Mouse (Mus musculus) gastrocnemius, postnatal 14 days (tissue): ENCODE measurements at regions not wholly inside any gene's neighbourhood (a gene's known extent, or its start where the extent isn't known, plus 50 kb on each side); places are given as distances from the start of the nearest gene placed in this dataset.

ENCODE experiments used
- DNase-seq: peaks from one replicate; pipeline ENCODE4 v3.0.0; 2021; ENCODE audit warnings: mixed read lengths
- intact Hi-C: fragments of 180-260 bp; cut with DNase I; formaldehyde crosslinking; loops from one replicate; pipeline ENCODE4 v1.15.1; 2025; ENCODE audit warnings: low total_unique reads

GRCm38 (mm10) chr16:53480664-53481063 lies 1026.8 kb upstream of the Alcam start:
- no peak for DNase-seq
- intact Hi-C loops: no loop called here

- DNase-seq: no peak
- intact Hi-C loops: no loop called here
Observed at GRCm38 (mm10) chr16:53439511-53439910, 985.6 kb upstream of the Alcam start.

GRCm38 (mm10) chr16:53418416-53418815 lies 964.5 kb upstream of the Alcam start:
- DNase-seq: no peak
- intact Hi-C loops: no loop called here

GRCm38 (mm10) chr16:53385176-53385575 lies 931.3 kb upstream of the Alcam start:
- DNase-seq: no peak
- intact Hi-C loops: no loop called here

- intact Hi-C loops: no loop called here
- no peak for DNase-seq
Observed at GRCm38 (mm10) chr16:53342153-53342552, 888.3 kb upstream of the Alcam start.

- intact Hi-C loops: no loop called here
- DNase-seq: no peak
Observed at GRCm38 (mm10) chr16:53326353-53326752, 872.5 kb upstream of the Alcam start.

- intact Hi-C loops: no loop called here
Observed at GRCm38 (mm10) chr16:53292081-53292480, 838.2 kb upstream of the Alcam start.

GRCm38 (mm10) chr16:53282014-53282413 lies 828.1 kb upstream of the Alcam start:
- intact Hi-C loops: no loop called here
- no peak for DNase-seq

More at GRCm38 (mm10) chr16:53292081-53292480, 838.2 kb upstream of the Alcam start:
- DNase-seq: no peak

GRCm38 (mm10) chr16:53266116-53266515 lies 812.2 kb upstream of the Alcam start:
- DNase-seq: peak; percentile 32
- intact Hi-C loops: loop anchor here (10.0 kb wide), 1 partner anchor 951 kb away; no protein-coding TSS in a partner anchor

GRCm38 (mm10) chr16:53245365-53245764 lies 791.5 kb upstream of the Alcam start:
- intact Hi-C loops: no loop called here
- no peak for DNase-seq

- DNase-seq: no peak
- intact Hi-C loops: no loop called here
Observed at GRCm38 (mm10) chr16:53242126-53242537, 788.3 kb upstream of the Alcam start.

- intact Hi-C loops: no loop called here
- no peak for DNase-seq
Observed at GRCm38 (mm10) chr16:53218886-53219285, 765.0 kb upstream of the Alcam start.

- DNase-seq: no peak
- intact Hi-C loops: no loop called here
Observed at GRCm38 (mm10) chr16:53201449-53201848, 747.6 kb upstream of the Alcam start.

- intact Hi-C loops: no loop called here
- no peak for DNase-seq
Observed at GRCm38 (mm10) chr16:53186444-53186843, 732.6 kb upstream of the Alcam start.

GRCm38 (mm10) chr16:53156352-53156751 lies 702.5 kb upstream of the Alcam start:
- no peak for DNase-seq
- intact Hi-C loops: no loop called here

- intact Hi-C loops: no loop called here
- no peak for DNase-seq
Observed at GRCm38 (mm10) chr16:53130677-53131076, 676.8 kb upstream of the Alcam start.

- intact Hi-C loops: no loop called here
- DNase-seq: no peak
Observed at GRCm38 (mm10) chr16:53108726-53109125, 654.9 kb upstream of the Alcam start.

- no peak for DNase-seq
- intact Hi-C loops: no loop called here
Observed at GRCm38 (mm10) chr16:53095396-53095929, 641.6 kb upstream of the Alcam start.

- intact Hi-C loops: no loop called here
- DNase-seq: no peak
Observed at GRCm38 (mm10) chr16:53073856-53074568, 620.1 kb upstream of the Alcam start.

GRCm38 (mm10) chr16:53071887-53072682 lies 618.2 kb upstream of the Alcam start:
- intact Hi-C loops: no loop called here
- DNase-seq: no peak

- intact Hi-C loops: no loop called here
- no peak for DNase-seq
Observed at GRCm38 (mm10) chr16:53064151-53064550, 610.3 kb upstream of the Alcam start.
